Mouse (Mus musculus): Measurements from ENCODE around the gene Nop14.

The Nop14 gene

GRCm38 (mm10) chr5:34659686-34660590, at the start of gene Nop14, which contains the start of gene Grk4:
Gene Nop14 (minus strand): TSS chr5:34660148.
Gene Grk4 (plus strand): TSS chr5:34660379.
- DNase-seq (ENCODE audit: low spot score), result peak; percentile 96

GRCm38 (mm10) chr5:34708436-34708835, 48.5 kb upstream of the Nop14 start:
- no peak for DNase-seq (ENCODE audit: low spot score)

DNA sequence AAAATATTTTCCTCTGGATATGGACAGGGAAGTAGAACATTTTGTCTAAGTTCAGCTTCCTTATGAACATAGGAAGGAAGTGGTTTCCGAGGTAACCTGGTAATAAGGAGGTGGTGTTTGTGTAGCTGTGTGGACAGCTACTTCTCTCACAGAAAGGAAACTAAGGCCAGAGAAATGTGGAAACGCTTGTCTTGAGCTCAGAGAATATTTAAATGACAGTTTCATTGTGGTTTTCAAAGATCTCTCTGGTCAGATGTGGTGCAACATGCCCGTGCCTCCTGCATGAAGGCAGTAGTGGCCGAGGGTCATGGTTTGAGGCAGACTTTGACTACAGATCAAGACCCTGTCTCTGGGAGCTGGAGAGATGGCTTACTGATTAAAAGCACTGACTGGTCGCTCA, 35.6 kb upstream of the Nop14 start:
- DNase-seq (ENCODE audit: low spot score), result no peak

- DNase-seq (ENCODE audit: low spot score), result no peak
These were observed 32.8 kb upstream of the Nop14 start for GRCm38 (mm10) chr5:34692782-34693181.

- DNase-seq (ENCODE audit: low spot score), result no peak
These were observed 29.9 kb upstream of the Nop14 start for GRCm38 (mm10) chr5:34689868-34690267.

- DNase-seq (ENCODE audit: low spot score), result no peak
These were observed 10.3 kb upstream of the Nop14 start for GRCm38 (mm10) chr5:34670280-34670679.

GRCm38 (mm10) chr5:34669493-34669892, 9.5 kb upstream of the Nop14 start:
- DNase-seq (ENCODE audit: low spot score), result no peak

- no peak for DNase-seq (ENCODE audit: low spot score)
These were observed 3.3 kb upstream of the Nop14 start for GRCm38 (mm10) chr5:34663231-34663630.

- no peak for DNase-seq (ENCODE audit: low spot score)
These were observed 2.0 kb upstream of the Nop14 start for GRCm38 (mm10) chr5:34661909-34662308.

DNA sequence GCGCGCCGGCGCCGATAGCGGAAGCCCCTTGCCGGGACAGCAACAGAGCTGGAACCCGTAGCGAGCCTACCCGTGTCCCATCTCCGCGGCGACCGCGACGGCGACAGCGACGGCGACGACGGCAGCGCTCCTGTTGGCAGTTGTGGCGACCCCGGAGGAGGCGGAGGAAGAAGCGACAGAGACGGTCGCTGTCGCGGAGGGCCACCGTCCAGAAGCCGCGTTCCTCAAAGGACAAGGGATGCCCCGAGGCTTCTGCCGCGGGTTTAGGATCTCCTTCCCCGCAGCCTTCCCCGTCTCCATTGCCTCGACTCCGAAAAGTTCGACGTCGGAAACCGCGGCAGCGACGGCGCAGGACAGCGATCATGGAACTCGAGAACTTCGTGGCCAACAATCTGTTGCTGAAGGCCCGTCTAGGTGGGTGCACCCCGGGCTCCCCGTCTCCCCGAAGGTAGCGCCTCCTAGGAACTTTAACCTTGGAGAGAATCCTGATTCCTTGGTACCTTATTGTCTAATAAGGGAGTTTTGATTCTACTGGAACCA, 713 bp upstream of the Nop14 start:
- no peak for DNase-seq (ENCODE audit: low spot score)

- DNase-seq (ENCODE audit: low spot score), result no peak
These were observed 2.4 kb downstream of the Nop14 start for GRCm38 (mm10) chr5:34657556-34657955.

- DNase-seq (ENCODE audit: low spot score), result no peak
These were observed 5.1 kb downstream of the Nop14 start for GRCm38 (mm10) chr5:34654881-34655280.

GRCm38 (mm10) chr5:34652961-34653360, 7.0 kb downstream of the Nop14 start:
- DNase-seq (ENCODE audit: low spot score), result no peak

- no peak for DNase-seq (ENCODE audit: low spot score)
These were observed 12.4 kb downstream of the Nop14 start for GRCm38 (mm10) chr5:34647581-34647980.

GRCm38 (mm10) chr5:34642932-34643331, 17.0 kb downstream of the Nop14 start:
- DNase-seq (ENCODE audit: low spot score), result no peak

DNA sequence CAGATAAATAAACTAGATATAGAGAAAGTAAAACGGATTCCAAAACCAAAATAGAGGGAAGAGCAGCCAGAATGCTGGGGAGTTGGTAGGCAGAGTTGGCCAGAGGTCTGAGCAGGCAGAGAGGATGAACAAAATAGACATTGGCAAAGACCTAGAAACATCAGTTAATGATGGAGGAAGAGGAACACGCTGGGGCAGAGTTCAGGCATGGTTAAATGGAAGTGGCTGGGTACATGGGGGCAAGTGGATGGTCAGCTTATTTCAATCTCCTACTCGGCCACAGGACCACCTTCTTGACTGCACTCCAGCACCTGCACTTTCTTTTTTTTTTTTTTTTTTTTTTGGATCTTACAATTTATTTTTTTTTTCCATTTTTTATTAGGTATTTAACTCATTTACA, 18.0 kb downstream of the Nop14 start:
- DNase-seq (ENCODE audit: low spot score), result no peak

GRCm38 (mm10) chr5:34637591-34638156, 22.3 kb downstream of the Nop14 start:
- DNase-seq (ENCODE audit: low spot score), result no peak

DNA sequence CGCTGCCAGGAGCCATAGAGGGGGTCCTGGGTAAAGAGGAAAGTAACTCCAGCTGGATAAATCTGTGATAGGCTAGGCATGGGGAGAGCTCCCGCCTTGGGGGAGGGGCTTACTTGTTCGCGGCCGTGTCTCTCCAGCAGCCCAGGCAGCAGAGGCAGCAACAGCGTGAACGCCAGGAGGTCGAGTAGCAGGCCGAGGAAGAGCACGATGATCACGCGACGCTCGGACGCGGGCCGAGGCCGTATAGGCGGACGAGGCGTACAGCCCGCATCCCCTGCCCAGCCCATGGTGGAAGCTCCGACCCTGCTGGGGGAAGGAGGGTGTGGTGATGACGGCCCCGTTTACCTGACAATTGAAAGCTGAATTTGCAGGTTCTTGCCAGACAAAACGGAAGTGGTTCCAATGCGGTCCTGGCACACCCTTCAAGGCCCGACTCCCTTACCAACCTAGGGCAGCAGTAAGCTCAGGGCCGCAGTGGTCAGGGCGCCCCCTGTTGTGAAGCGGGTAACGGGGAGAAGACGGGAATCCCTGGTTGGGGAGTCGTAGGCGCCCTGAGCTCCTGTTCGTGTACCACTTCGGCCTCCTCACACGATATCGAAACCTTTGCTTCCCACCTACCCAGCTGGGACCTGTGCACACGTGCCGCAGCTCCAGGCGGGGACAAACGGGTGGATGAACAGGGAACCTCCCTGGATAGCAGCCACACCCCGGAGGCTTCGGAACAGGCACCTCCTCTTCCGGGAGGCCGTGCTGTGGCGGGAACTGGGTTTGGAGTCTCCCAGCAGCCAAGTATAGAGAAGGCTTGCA, 23.3 kb downstream of the Nop14 start, which contains the start of gene Mfsd10:
Gene Mfsd10 (minus strand): TSS at position 732 of the 807 bp plus-strand sequence.
- peak; percentile 70 for DNase-seq (ENCODE audit: low spot score)

GRCm38 (mm10) chr5:34635665-34636192, 24.2 kb downstream of the Nop14 start:
- no peak for DNase-seq (ENCODE audit: low spot score)

DNA sequence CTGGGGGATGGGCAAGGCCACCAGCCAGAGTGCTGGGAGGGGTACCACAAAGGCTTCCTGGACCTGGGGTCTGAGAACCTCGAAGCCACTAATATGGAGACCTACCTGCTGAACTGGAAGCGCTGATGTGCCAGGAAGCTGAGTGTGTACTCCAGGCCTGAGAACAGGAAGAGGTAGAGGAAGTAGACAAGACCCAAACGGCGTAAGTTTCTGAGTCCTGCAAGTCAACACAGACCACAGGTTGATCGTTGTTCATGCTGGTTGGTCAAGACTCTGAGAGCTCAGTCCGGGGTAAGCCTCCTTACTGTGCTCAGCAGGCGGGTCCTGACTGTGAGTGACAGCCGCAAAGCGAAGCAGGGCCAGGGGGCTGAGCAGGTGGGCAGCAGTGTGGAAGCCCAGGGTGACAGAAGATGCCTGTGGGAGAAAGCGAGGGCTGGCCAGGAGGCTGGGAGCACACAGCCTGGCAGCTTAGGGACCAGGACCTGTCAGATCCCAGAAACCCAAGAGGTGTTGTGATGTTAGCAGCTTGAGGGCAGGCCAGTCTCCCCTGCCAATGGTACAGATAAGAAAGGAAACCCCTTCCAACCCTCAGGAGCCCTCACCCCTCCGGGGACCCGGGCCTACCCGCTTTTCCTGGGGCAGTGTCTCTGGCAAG, 25.1 kb downstream of the Nop14 start:
- no peak for DNase-seq (ENCODE audit: low spot score)

GRCm38 (mm10) chr5:34633641-34634040, 26.3 kb downstream of the Nop14 start:
- no peak for DNase-seq (ENCODE audit: low spot score)

Measured in urinary bladder, postnatal 25 days (tissue).